Mouse (Mus musculus): ENCODE results near the gene Olfr643. TPM values are rescaled to one million over a fixed set of nuclear protein-coding genes. Genes with fewer than 3 reads are reported as not detected.
"Not testable (repeated sequence)": the region's sequence is repeated elsewhere in the genome, so short reads cannot be mapped to it uniquely, and the experiment has no call there.

Gene Olfr643
- polyA plus RNA-seq, 1 experiment from 2014 or later, result not detected

DNA sequence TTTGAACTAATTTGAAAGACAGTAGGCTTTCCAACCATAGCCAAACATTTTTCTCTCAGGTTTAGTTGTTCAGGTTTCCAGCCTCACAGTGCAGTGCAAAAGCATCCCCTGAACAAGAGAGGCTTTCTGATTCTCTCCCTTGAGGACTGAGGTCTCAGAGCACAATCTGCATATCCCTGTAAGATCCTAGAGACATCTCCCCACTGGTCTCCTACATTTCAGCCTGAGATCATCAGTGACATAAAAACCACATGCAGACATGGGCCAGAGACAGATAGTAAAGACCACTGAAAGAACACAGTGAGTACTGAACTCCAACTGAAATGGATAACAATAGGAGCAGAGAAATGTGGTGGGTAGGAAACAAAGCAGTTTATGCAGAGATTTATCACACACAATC is 138.8 kb downstream of the Olfr643 start, which contains the start of gene Olfr638:
TSS of gene Olfr638 (plus strand) at position 301 of the 400 bp plus-strand sequence.
- H3K9ac ChIP-seq, result no peak within 1 kb of the TSS
- H3K36me3 ChIP-seq, result no peaks in the 10 kb centered on the region
- H3K4me1 ChIP-seq (replicated peaks), result no peaks in the 10 kb centered on the region
- ATAC-seq (ENCODE audit: low FRiP score, low read depth), result no peak
- no peak within 1 kb of the TSS for H3K4me2 ChIP-seq
- H3K4me3 ChIP-seq, result no peak within 1 kb of the TSS
- no peaks in the 10 kb centered on the region for H3K9me3 ChIP-seq
- H3K27ac ChIP-seq (replicated peaks), result no peak within 1 kb of the TSS
- no peaks in the 10 kb centered on the region for H3K27me3 ChIP-seq

DNA sequence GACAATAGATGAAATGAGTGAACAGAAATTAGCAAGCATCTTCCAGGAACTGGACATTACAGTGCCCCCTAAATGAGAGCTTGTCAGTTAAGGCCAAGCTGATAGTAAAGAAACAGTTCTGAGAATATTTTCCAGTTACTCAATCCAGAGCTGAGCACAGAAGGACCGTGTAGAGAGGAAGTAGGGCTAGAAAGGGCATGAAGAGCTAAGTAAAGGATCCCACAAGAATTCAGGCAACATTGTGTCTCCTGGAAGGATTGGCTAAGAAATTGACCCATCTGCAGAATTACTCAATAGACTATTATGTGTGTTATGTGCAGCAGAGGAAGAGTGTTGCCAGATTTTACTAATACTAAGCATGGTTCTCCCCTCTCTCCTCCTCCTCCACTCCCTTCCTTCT is 165.4 kb downstream of the Olfr643 start:
- ATAC-seq (ENCODE audit: low FRiP score, low read depth), result no peak
- WGBS, result 77% methylated on average over 1 of the region's 1 CpGs
- Histone ChIP-seq H3K4me2 (no peak overlapping the region), H3K4me3 (no peak overlapping the region), H3K27ac (replicated peaks) (no peak overlapping the region), H3K27me3 (no peaks in the 10 kb centered on the region), H3K9ac (no peak overlapping the region), H3K4me1 (replicated peaks) (no peaks in the 10 kb centered on the region), H3K36me3 (no peaks in the 10 kb centered on the region), H3K9me3 (no peaks in the 10 kb centered on the region)

DNA sequence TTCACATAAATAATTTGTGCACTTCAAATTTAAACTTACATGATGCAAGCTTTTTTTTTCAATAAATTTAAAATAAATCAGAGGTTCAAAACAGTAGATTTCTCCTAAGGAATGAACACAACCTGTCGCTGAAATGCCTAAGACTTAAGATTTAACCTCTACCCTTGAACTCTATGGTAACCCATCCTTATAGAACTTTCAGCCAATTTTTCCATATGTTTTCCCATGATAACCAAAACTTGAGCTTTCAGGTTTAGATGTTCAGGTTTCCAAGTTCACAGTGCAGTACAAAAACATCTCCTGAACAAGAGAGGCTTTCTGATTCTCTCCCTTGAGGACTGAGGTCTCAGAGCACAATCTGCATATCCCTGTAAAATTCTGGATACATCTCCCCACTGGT is 166.4 kb downstream of the Olfr643 start, which contains the start of gene Olfr635:
TSS of gene Olfr635 (plus strand) at position 301 of the 400 bp plus-strand sequence.
- no peaks in the 10 kb centered on the region for H3K27me3 ChIP-seq
- 81% methylated on average over 1 of the region's 1 CpGs for WGBS

DNA sequence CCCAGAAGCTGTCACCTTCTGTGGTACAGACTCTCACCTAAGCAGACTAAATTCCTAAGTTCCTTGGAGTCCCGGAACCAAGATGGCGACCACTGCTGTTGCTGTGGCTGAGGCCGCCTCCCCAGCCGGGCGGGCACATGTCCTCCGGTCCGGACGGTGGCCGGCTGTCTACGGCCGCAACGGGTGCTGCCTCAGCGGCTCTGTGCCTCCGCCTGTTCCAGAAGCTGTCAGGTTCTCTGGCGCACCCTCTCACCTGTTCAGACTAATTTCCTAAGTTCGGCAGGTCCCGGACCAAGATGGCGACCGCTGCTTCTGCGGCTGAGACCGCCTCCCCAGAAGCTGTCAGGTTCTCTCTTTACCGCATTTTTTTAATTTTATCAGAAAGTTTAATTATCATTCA is 170.3 kb downstream of the Olfr643 start:
- not testable (repeated sequence) for H3K27ac ChIP-seq (replicated peaks); H3K36me3 ChIP-seq; H3K4me1 ChIP-seq (replicated peaks); H3K4me3 ChIP-seq; ATAC-seq (ENCODE audit: low FRiP score, low read depth); H3K9ac ChIP-seq; H3K9me3 ChIP-seq; H3K27me3 ChIP-seq; H3K4me2 ChIP-seq
- 96% methylated on average over 22 of the region's 22 CpGs for WGBS

More for the DNA sequence above, 166.4 kb downstream of the Olfr643 start, which contains the start of gene Olfr635:
- no peaks in the 10 kb centered on the region for H3K36me3 ChIP-seq
- no peaks in the 10 kb centered on the region for H3K4me1 ChIP-seq (replicated peaks)
- no peak within 1 kb of the TSS for H3K27ac ChIP-seq (replicated peaks)
- no peak within 1 kb of the TSS for H3K9ac ChIP-seq
- no peaks in the 10 kb centered on the region for H3K9me3 ChIP-seq
- no peak within 1 kb of the TSS for H3K4me3 ChIP-seq
- no peak for ATAC-seq (ENCODE audit: low FRiP score, low read depth)
- no peak within 1 kb of the TSS for H3K4me2 ChIP-seq

Other genes with a start within 250 kb of the Olfr643 start
- not detected in 2 replicates for gene Olfr64, start 242.9 kb downstream of the Olfr643 start, polyA plus RNA-seq (2015; fragmentation: Nextera tagmentation; extraction: Ambion mirVana)
- gene Olfr65, start 233.9 kb downstream of the Olfr643 start, polyA plus RNA-seq (2015; fragmentation: Nextera tagmentation; extraction: Ambion mirVana), result not detected in 2 replicates
- not detected in 2 replicates for gene Olfr631, start 208.6 kb downstream of the Olfr643 start, polyA plus RNA-seq (2015; fragmentation: Nextera tagmentation; extraction: Ambion mirVana)
- not detected in 2 replicates for gene Olfr632, start 203.1 kb downstream of the Olfr643 start, polyA plus RNA-seq (2015; fragmentation: Nextera tagmentation; extraction: Ambion mirVana)
- gene Olfr633, start 193.0 kb downstream of the Olfr643 start, polyA plus RNA-seq (2015; fragmentation: Nextera tagmentation; extraction: Ambion mirVana), result not detected in 2 replicates
- not detected in 2 replicates for gene Olfr635, start 166.3 kb downstream of the Olfr643 start, polyA plus RNA-seq (2015; fragmentation: Nextera tagmentation; extraction: Ambion mirVana)
- gene Olfr638, start 138.7 kb downstream of the Olfr643 start, polyA plus RNA-seq (2015; fragmentation: Nextera tagmentation; extraction: Ambion mirVana), result not detected in 2 replicates
- 0.03 TPM in 1 of 2 replicates, not detected in the other for gene Olfr639, start 120.1 kb downstream of the Olfr643 start, polyA plus RNA-seq (2015; fragmentation: Nextera tagmentation; extraction: Ambion mirVana)
- gene Olfr640, start 111.8 kb downstream of the Olfr643 start, polyA plus RNA-seq (2015; fragmentation: Nextera tagmentation; extraction: Ambion mirVana), result not detected in 2 replicates
- gene Olfr641, start 102.0 kb downstream of the Olfr643 start, polyA plus RNA-seq (2015; fragmentation: Nextera tagmentation; extraction: Ambion mirVana), result not detected in 2 replicates
- not detected in 2 replicates for gene Olfr642, start 84.7 kb downstream of the Olfr643 start, polyA plus RNA-seq (2015; fragmentation: Nextera tagmentation; extraction: Ambion mirVana)
- not detected in 2 replicates for gene 4930516K23Rik, start 76.0 kb downstream of the Olfr643 start, polyA plus RNA-seq (2015; fragmentation: Nextera tagmentation; extraction: Ambion mirVana)
- not detected in 2 replicates for gene Olfr644, start 65.5 kb downstream of the Olfr643 start, polyA plus RNA-seq (2015; fragmentation: Nextera tagmentation; extraction: Ambion mirVana)
- not detected in 2 replicates for gene Olfr645, start 51.9 kb downstream of the Olfr643 start, polyA plus RNA-seq (2015; fragmentation: Nextera tagmentation; extraction: Ambion mirVana)
- not detected in 2 replicates for gene Olfr646, start 32.5 kb downstream of the Olfr643 start, polyA plus RNA-seq (2015; fragmentation: Nextera tagmentation; extraction: Ambion mirVana)
- gene Ubqln5, start 7.6 kb downstream of the Olfr643 start, polyA plus RNA-seq (2015; fragmentation: Nextera tagmentation; extraction: Ambion mirVana), result not detected in 2 replicates
- not detected in 2 replicates for gene Ubqln3, start 5.9 kb upstream of the Olfr643 start, polyA plus RNA-seq (2015; fragmentation: Nextera tagmentation; extraction: Ambion mirVana)
- gene Ubqlnl, start 13.2 kb upstream of the Olfr643 start, polyA plus RNA-seq (2015; fragmentation: Nextera tagmentation; extraction: Ambion mirVana), result not detected in 2 replicates
- not detected in 2 replicates for gene Olfm5, start 27.4 kb upstream of the Olfr643 start, polyA plus RNA-seq (2015; fragmentation: Nextera tagmentation; extraction: Ambion mirVana)
- 0.39 and 0.49 TPM in 2 replicates for gene Olfr648, start 46.0 kb upstream of the Olfr643 start, polyA plus RNA-seq (2015; fragmentation: Nextera tagmentation; extraction: Ambion mirVana)
- gene Olfr649, start 58.6 kb upstream of the Olfr643 start, polyA plus RNA-seq (2015; fragmentation: Nextera tagmentation; extraction: Ambion mirVana), result not detected in 2 replicates
- 0.16 and 0.37 TPM in 2 replicates for gene Trim6, start 81.4 kb upstream of the Olfr643 start, polyA plus RNA-seq (2015; fragmentation: Nextera tagmentation; extraction: Ambion mirVana)
- gene Trim34a, start 107.1 kb upstream of the Olfr643 start, polyA plus RNA-seq (2015; fragmentation: Nextera tagmentation; extraction: Ambion mirVana), result 0.91 and 1.2 TPM in 2 replicates
- 0.10 and 0.17 TPM in 2 replicates for gene Trim5, start 150.7 kb upstream of the Olfr643 start, polyA plus RNA-seq (2015; fragmentation: Nextera tagmentation; extraction: Ambion mirVana)
- 1.9 TPM in 2 replicates for gene Trim12a, start 178.1 kb upstream of the Olfr643 start, polyA plus RNA-seq (2015; fragmentation: Nextera tagmentation; extraction: Ambion mirVana)
- not detected in 2 replicates for gene Trim34b, start 192.1 kb upstream of the Olfr643 start, polyA plus RNA-seq (2015; fragmentation: Nextera tagmentation; extraction: Ambion mirVana)
- 1.3 and 1.6 TPM in 2 replicates for gene Trim12c, start 216.0 kb upstream of the Olfr643 start, polyA plus RNA-seq (2015; fragmentation: Nextera tagmentation; extraction: Ambion mirVana)
- 0.13 TPM in 1 of 2 replicates, not detected in the other for gene Trim30b, start 232.5 kb upstream of the Olfr643 start, polyA plus RNA-seq (2015; fragmentation: Nextera tagmentation; extraction: Ambion mirVana)